Mouse (Mus musculus) brain, embryonic 14.5 days (tissue): Measurements from ENCODE around the gene Oser1. TPM values are rescaled to one million over a fixed set of nuclear protein-coding genes. Genes with fewer than 3 reads are reported as not detected.

Experiments used
- DNase-seq: peaks from one replicate; pipeline ENCODE4 v3.0.0-alpha.2; 2011; ENCODE audit warnings: low read depth
- CTCF ChIP-seq: fragments of 200-500 bp; IDR thresholded peaks from 2 replicates; pipeline ENCODE4 v1.5.1; 2012; ENCODE audit warnings: inconsistent platforms, mild to moderate bottlenecking, moderate library complexity, borderline replicate concordance; ENCODE audit not compliant: insufficient read depth, insufficient read length; ENCODE audit errors: extremely low read depth
- POLR2A ChIP-seq: fragments of 200-500 bp; IDR thresholded peaks from 2 replicates; pipeline ENCODE4 v1.6.1; 2012; ENCODE audit warnings: mild to moderate bottlenecking, inconsistent platforms, borderline replicate concordance; ENCODE audit not compliant: poor library complexity, insufficient read depth, insufficient read length, severe bottlenecking; ENCODE audit errors: extremely low read depth
- polyA plus RNA-seq: library from polyadenylated mRNA; depleted of rRNA; stranded (reverse); fragments of >200 nt; gene quantifications from 2 replicates; pipeline ENCODE4 v1.2.3, GENCODE M21; 2012

Oser1 gene
- polyA plus RNA-seq, 1 experiment, result 30.5 TPM

DNA sequence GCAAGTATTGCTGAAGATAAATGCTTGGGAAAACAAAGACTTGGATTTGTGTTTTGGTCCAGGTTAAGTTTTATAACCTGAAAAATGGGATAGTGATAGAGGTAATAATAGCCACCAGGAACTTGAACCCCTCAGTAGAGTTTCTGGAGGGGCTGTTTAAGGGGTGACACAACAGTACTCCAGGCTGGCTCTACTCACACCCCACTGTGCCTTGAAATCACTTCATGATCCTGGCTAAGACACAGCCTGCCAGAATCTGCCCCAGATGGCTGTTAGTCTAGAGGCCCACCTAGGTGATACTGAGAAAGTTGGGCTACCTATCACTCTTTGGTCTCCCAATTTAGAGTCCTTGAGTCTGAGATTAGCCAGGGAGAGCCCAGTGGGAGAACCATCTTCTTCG, 15.0 kb upstream of the Oser1 start:
- no peak for TF ChIP-seq CTCF
- TF ChIP-seq POLR2A, result no peak
- DNase-seq, result no peak

DNA sequence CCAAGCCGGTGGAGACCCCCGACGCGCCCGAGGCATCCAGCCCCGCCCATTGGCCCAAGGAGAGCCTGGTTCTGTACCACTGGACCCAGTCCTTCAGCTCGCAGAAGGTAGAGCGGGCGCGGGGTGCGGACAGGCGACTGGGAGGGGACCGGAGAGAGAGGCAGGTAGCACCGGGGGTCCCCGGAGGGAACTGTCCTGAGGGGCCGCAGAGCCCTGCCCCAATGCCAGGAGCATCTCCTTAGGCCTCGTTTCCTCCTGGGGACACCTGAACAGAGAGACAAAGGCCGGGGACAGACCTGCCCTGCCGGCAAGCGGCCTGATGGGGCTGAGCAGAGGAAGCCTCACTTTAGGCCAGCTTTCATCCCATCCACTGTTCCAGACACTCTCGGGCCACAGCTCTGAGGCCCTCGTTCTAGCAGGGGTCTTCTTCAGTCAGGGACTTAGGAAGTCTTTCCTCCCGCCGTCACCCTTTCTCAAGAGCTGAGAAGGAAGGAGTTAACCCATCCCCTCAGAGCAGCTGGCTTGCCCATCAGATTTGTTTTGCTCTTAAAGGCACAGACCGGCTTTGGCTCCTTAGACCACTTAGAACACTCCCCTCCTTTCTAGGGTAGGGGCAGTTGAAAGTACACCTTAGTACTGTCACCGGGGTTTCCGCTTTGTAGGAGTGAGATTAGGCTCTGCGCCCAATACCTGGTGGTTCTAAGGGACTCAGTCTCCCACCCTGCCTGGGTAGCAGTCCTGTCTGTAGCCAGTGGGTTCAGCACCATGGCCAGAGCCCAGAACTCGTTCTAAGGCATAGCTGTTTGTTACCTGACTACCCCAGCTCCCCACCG, 14.3 kb upstream of the Oser1 start:
- DNase-seq, result peak; percentile 86
- TF ChIP-seq CTCF (no peak), POLR2A (no peak)

DNA sequence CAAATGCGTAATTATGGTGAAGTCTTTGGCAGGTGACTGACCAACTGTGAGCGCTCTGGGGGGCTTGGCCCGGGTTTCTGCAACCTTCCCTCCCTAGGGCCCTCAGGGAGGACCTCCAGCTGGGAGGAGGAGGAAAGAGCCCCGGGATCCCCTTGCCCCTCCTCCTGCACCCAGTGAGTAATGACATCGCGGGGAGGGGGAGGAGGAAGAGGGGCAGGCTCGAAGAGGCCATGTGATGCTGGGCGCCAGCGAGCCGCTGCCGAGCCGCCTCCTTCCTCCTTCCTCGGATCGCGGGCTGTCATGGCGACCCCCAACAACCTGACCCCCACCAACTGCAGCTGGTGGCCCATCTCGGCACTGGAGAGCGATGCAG, 13.7 kb upstream of the Oser1 start, which contains the start of gene Gdap1l1:
TSS of gene Gdap1l1 (plus strand) at position 231 of the 373 bp plus-strand sequence.
- TF ChIP-seq POLR2A (0 out of 2 replicates have a peak, but pooled peaks have one; percentile 14), CTCF (no peak)

DNA sequence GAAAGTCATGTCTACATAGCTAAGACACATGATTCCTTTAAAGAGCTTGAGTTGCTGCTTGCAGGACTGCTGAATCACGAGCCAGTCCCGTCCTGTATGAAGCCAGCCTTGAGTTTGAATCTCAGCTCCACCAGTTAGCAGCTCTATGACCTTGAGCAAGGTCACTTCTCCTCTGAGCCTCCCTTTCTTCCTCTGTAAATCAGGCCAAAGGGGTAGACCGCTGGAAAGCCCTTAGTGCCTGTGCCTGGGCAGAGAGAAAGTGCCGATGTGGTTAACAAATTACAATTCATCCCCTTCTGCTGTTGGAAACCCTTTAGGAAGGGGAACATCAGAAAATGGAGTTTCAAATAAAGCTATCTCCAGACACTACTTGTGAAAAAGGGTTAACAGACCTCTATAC, 13.3 kb upstream of the Oser1 start:
- peak; percentile 22 for DNase-seq
- TF ChIP-seq POLR2A (no peak), CTCF (no peak)

More for the DNA sequence above, 13.7 kb upstream of the Oser1 start, which contains the start of gene Gdap1l1:
- peak; percentile 92 for DNase-seq

DNA sequence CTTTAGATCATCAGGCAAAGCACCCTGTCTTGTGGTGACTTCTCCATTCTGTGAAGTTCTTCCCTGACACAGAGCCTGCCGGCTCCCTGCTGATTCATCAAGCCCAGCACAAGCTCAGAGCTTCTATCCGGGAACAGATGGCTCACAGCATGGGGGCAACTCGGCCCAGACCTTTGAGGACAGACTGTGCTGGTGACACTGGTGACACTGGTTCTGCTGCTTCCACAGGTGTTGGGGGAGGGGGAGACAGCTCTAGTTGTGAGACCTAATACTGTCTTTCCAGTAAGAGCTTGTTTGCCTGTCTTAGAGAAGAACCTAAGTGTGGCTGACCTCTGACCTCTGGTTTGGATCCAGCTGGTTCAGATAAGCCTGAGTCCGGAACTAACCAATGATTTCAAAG, 9.5 kb upstream of the Oser1 start:
- DNase-seq, result peak; percentile 7
- TF ChIP-seq CTCF (no peak), POLR2A (no peak)

DNA sequence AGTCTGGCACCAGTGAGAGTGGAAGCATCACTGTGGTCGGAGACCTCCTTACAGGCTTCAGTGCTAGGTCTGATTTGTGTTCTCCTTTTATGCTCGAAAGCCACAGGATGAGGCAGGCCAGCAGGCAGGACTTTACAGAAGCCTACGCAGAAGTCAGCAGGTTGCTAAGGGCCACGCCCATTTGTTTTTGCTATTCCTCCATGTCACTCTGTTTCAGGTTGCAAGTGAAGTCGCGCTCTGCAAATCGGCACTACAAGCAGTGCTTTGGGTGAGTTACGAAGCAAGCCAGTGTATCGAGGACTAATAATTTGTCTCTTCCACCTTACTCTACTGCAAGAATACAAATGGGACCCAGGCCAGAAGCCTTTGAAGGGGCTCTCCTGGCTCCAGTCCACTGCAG, 6.8 kb upstream of the Oser1 start:
- TF ChIP-seq CTCF, result no peak
- no peak for TF ChIP-seq POLR2A

DNA sequence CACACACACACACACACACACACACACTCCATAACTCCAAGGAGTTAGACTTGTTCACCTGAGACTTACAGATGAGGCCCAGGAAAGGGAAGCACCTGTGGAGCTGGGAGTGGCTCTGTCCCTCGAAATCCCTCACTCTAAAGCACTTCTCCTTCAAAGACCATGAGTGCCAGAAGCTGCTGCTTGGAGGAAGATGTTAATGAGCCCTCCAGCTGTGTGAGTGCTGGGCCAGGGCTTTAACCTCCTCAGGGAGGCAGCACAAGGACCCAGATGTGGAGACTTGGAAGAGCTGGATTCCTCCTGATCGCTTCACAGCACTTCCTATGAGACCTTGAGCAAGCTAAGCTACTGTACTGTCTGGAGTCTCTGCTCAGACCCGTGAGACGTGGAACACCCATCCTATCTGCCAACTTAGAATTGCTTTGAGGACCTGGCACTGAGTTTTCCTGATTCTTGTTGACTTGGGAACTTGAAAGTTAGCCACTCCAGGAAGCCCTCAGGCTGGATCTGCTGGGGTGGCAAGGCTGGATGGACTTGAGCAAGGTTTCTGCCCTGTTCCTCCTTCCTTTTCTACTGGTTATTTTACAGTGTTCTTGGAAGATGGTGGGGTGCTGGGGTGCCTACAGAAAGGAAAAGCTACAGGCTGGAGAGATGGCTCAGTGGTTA, 4.0 kb upstream of the Oser1 start:
- DNase-seq, result no peak
- TF ChIP-seq CTCF, result no peak
- no peak for TF ChIP-seq POLR2A

More for the DNA sequence above, 6.8 kb upstream of the Oser1 start:
- DNase-seq, result no peak

DNA sequence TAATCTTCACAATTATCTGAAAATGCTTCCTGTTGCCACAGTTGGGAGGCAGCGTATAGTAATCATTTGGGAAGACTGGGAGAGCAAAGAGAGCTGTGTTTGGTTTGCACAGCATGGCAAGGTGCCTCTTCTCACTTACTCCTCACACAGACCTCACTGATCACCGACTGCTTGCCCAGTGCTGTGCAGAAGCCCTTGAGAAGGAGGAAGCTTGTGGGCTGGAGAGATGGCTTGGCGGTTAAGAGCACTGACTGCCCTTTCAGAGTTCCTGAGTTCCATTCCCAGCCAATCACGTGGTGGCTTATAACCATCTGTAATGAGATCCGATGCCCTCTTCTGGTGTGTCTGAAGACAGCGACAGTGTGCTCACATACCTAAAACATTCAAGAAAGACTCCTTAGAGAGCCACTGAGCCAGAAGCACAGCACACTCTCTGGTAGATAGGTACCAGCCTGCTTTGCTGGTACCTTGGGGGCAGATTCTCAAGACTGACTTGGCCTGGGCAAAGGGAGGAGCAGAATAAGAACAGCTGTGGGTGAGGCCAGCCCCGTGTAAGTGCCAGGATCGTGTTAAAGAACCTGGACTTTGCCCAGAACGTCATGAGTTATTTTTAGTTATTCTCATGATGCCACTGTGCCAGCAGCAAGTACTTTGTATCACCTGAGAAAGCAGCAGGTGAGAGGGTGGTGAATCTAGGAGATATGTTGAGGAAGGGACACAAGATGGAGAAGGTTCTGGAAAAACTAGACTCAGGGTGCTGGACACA, 1.4 kb downstream of the Oser1 start:
- TF ChIP-seq CTCF (no peak), POLR2A (no peak)

DNA sequence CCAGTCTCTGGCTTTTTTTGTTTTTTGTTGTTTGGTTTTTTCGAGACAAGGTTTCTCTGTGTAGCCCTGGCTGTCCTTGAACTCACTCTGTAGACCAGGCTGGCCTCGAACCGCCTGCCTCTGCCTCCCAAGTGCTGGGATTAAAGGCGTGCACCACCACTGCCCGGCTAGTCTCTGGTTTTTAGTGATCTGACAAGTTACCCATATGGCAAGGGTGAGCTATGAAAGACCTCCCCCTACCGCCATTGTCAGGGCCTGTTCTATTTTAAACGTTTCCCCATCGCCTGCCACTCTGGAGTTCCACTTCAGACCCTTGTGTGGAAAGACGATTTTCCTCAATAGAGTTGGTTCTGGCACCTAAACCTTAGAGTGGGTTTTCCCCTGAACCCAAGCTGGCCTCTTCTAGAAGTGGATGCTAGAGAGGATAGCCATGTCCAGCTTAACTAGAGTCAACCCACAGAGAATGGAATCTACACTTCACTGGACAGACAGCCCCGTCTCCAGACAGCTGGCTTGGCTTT, 4.1 kb downstream of the Oser1 start:
- peak; percentile 9 for DNase-seq
- no peak for TF ChIP-seq POLR2A
- TF ChIP-seq CTCF, result no peak

More for the DNA sequence above, 1.4 kb downstream of the Oser1 start:
- DNase-seq, result no peak

DNA sequence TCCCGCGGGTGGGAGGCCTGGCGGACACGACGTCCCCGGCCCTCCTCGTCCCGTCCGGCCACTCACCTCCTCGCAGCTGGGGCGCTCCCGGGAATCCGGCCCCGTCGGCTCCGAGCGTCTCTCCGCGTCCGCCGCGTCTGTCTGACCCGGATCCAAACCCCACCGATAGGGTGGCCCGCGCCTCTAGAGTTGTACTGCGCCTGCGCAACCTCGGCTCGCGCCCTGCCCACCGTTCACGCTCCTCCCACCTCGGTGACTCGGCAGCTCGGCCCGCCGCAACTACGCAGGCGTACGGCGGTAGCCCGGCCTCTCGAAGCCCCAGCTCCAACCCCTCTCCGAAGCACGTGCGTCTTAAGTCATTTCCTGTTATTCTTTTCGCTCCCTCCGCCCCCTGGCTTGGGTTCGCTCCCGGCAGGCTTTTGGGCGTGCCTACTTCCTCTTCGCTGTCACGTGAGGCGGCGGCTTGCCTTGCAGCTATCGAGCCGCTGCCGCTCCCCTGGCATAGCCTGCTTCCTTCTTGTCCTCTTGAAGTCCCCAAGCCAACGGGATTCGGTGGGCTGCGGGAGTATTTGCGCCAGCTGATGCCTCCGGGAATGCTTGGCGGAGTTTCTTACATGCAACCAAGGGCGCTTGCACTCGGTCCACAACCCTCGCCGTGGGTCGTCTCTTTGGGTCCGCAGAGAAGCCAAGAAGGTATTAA, 5.0 kb downstream of the Oser1 start:
- peak; percentile 25; the same call in 1 of the 2 replicates for TF ChIP-seq CTCF
- peak; percentile 74; the same call in 1 of the 2 replicates for TF ChIP-seq POLR2A

DNA sequence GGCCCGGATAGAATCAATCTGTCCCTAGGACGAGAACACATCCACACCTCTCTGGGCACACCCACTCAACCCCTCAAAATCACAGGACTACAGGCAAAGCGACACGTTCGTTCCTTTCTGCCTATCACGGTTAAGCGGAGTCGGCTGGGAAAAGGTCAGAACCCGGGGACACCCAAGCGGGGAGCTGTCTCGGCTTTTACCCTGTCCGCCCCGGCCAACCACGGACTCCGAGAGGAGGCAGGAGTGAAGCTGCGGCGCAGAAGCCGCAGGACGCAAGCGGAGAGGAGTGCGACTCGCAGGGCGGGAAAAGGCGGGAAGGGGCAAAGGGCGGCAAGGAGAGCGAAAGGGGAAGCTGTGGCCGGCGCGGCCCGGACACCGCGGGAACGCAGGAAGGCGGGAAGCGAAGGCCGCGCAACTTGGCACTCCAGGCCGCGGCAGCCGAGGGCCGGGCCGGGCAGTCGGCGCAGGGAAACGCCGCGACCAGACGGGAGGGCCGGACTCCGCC, 5.6 kb downstream of the Oser1 start:
- TF ChIP-seq POLR2A, result no peak
- no peak for TF ChIP-seq CTCF
- no peak for DNase-seq

More for the DNA sequence above, 5.0 kb downstream of the Oser1 start:
- peak; percentile 100 for DNase-seq

DNA sequence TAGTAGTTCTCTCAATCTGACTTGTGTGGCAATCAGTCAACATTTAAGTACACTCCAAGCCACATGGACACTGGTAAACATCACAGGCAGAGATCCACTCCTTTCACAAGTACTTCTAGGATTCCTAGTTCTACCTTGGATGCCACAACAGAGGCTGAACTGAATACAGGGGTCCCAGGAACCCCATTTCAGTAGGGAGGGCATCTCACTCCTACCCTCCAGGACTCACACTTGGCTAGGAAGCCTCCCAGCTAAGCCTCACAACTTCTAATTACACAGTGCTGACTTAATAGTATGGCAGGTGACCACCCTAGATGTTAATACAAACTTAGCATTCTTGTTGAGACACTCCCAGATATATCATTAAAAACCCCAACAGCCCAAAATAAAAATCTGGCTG, 6.7 kb downstream of the Oser1 start:
- no peak for TF ChIP-seq CTCF
- no peak for TF ChIP-seq POLR2A
- no peak for DNase-seq

DNA sequence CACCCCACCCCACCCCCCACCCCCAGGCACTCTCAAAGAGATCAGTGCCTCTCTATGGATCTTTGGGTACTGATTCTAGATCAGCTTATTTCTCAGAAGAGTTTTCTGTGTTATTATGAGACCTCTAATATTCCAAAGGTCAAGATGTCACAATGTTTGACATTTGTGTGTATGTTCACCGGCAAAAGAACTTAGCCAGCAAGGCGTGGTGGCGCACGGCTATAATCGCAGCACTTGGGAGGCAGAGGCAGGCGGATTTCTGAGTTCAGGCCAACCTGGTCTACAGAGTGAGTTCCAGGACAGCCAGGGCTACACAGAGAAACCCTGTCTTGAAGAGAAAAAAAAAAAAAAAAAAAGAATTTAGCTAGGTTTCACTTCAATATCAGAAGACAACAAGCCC, 7.5 kb downstream of the Oser1 start:
- no peak for TF ChIP-seq POLR2A
- no peak for TF ChIP-seq CTCF
- DNase-seq, result no peak
